Mouse (Mus musculus) megakaryocyte-erythroid progenitor cell, adult 5-6 weeks (primary cell): Measurements from ENCODE around the gene Fpr2. TPM values are rescaled to one million over a fixed set of nuclear protein-coding genes. Genes with fewer than 3 reads are reported as not detected.
A peak's percentile ranks its signal among the peaks of the same experiment; 100 is the strongest.
"Not testable (repeated sequence)": the region's sequence is repeated elsewhere in the genome, so short reads cannot be mapped to it uniquely, and the experiment has no call there.

Source experiments
- ATAC-seq: replicated peaks from 2 replicates; pipeline ENCODE4 v1.8.0; 2016; ENCODE audit warnings: mild to moderate bottlenecking, inconsistent platforms; ENCODE audit not compliant: severe bottlenecking, poor library complexity, low FRiP score, low TSS enrichment
- total RNA-seq, 2 experiments: library from RNA; stranded (forward) in 1 of 2; stranded (reverse) in 1 of 2; fragments of 200-1000, 215-1000 nt in 1 of 2; fragments of >200 nt in 1 of 2; fragmentation: Nextera tagmentation in 1 of 2; gene quantifications; 2 replicates each; pipeline ENCODE4 v1.2.3; 2014 to 2017

The Fpr2 gene
- total RNA-seq (2014; fragmentation: Nextera tagmentation) = not detected in 2 replicates
- total RNA-seq (2017) = 0.56 and 1.4 TPM in 2 replicates

DNA sequence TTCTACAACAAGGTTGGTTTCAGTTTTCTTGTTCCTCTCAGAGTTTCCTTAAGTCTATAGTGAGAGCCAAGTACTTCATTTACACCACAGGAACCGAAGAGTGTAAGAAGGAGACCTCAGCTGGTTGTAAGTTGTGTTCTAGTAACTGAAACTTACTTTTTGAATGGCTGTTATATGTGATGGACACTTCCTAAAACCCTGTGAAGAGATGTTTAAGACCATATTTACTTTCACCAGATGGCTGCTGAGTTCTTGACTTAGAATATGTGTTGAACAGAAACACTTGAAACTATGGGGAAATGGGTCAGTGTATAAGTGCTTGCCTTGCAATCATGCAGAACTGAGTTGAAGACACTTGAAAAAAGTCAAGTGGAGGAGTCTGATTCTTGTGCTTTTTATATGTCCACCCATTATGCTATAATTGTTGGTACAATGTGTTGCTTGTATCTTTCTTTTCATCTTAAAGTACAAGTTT, at the start of gene Fpr2, which contains the start of gene Fpr3:
Gene Fpr2, plus strand, starts transcription at position 51 of the 475 bp plus-strand sequence.
Gene Fpr3, plus strand, starts transcription at position 79 of the 475 bp plus-strand sequence.
- no peak for ATAC-seq

DNA sequence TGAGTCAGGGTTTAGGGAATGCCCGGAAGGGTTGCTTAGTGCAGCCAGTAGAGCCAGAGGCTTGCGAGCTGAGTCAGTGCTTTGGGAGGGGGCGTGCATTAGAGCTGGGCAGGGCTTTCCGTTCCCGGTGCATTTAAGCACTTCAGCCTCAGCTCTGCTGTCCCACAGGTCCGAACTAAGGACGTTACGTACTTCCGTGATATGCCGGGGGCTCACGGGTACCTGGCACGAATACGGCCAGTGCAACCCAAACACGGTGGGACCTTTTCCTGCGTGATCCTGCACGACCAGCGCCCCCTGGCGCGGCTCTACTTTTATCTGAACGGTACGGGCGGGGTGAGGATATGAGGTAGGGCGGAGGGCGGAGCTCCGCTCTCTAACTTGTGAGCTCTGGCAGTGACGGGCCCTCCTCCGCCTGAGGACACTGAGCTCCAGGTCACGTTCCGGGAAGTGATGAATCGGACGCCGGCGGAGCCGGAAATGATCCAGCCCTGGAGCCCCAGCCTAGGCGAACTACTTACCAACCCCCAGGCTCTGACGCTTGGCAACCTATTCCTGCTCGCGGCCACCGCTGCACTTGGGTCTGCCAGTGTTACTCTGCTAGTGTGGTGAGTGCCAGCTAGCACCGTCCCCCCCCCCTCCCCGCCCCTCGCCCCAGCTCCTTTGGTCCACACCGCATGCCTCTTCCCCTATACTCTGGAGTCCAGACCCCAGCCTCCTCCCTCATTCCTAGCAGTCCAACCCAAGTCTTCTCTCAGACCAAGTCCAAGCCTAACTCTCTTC, 49.5 kb upstream of the Fpr2 start:
- ATAC-seq = peak; percentile 99

DNA sequence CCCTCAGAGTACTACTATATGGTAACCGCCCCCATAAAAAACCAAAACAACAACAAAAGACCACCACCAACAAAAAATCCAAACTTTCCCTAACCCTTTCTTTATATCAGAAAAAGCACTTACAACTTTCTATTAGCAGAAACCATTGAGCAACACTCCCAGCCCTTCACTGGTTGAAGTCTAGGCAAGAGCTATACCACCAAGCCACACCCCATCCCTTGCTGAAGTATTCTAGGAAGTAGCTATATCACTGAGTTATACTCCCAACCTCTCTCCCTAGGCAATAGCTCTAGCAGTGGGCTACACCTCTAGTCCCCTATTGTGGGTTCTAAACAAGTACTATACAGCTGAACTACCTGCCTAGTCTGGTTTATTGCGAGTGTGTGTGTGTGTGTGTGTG, 48.3 kb upstream of the Fpr2 start:
- no peak for ATAC-seq

DNA sequence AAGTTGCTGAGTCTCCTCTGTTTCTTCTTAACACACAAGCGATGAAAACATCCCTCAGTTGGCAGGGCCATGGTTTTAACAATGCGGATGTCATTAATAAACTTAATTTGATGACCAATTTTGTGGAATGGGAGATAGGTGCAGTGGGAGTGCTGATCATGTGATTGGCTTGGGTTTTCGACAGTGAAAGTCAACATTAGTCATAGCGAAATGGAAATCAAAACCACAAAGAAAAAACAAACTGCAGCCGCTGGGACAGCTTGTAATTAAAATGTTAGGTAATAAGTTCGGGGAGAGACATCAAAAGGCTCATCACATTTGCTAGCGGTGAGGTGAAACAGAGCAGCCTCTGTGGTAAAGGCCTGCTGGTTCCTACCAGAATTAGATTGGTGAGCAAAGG, 46.8 kb upstream of the Fpr2 start:
- no peak for ATAC-seq

DNA sequence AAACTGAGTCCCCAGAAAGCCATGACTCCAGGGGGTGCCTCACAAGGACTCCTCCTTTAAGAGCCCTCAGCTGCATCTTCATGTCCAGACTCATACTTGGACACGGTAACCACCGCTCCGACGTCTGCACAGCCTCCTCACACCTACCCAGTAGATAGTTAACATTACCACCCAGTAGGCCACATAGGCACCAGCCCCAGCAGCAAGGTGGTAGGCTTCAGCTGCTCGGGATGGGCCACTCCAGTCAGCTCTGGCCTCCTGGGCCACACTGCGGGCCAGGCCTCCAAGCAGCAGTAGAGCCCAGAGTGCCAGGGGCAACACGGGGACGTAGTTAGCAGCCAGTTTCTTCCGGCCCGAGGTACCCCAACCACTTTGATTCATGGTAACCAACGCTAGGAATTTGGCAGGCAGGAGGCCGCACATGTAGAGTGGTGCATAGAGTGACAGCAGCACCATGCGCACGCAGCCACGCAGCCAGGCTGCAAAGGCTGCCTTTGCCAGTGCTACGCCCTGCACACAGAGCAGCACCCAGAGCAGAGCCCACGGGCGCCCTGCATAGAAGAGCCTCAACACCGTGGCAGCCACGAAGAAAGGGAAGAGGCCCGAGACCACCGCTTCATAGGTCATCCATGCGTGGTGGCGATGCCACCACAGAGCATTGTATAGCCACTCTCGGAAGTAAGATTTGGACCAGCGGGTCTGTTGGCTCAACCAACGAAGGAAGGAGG, 43.9 kb upstream of the Fpr2 start:
- no peak for ATAC-seq

DNA sequence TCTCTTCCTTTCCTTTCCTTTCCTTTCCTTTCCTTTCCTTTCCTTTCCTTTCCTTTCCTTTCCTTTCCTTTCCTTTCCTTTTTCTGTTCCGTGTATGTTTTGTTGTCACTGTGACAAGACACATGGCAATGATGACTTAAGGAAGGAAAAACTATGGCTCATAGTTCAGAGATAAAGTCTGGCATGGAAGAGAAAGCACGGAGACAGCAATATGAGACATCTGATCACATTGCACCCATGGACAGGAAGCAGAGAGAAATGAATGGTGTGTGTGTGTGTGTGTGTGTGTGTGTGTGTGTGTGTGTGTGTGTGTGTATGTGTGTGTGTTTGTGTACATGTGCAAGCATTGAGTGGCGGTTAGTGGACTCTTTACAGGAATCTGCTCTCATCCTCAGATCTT, 43.0 kb upstream of the Fpr2 start:
- not testable (repeated sequence) for ATAC-seq

DNA sequence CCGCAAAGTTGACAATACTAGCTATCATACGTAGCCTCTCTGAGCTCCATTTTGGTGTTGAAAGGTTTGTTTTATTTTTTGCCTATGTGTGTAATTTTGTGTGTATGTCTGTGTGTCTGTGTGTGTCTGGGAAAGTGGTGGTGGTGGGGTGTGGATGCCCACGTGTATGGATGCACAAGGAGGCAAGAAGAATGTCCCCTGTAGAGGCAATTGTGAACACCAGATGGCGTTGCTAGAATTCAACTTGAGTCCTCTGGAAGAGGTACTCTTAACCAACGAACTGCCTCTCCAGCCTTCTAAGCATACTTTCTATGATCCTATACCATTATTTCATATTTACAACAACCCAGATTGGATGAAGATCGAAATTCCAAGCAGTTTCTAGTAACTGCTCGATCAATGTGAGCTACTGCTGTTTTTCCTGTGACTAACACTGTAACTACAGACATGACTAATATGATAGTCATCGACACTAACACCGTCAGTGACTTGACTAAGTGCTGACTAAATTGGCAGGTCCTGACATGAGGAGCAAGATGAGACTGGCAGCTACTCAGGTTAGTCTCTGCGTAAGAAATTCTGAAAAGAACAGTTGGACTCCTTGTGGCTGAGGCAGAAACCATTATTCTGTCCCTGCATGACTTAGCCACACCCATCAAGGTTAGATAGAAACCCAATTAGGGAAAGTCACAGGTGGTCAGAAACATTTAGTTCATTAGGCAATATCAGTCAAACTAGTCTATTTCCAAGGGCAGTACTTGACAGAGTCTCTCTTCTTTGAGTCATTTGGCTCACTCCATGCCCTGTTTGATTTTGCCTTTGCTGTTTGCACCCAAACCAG, 42.2 kb upstream of the Fpr2 start:
- ATAC-seq = peak; percentile 67

DNA sequence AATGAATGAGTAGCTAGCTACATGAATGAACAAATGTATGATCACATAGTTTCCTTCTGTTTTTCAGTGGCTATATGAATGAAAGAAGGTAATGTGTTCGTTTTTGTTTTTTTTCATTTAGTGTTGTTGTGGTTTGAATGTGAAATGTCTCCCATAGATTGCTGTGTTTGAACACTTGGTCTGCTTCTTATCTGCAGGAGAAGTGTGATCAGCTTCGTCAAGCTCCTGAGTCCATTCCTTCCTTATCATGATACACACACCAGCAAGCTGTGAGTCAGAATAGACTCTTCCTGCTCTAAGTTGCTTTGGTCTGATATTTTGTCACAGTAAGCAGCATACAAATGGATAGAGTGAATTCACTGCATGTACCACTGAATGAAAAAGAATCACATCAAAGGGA, 38.6 kb upstream of the Fpr2 start:
- ATAC-seq = peak; percentile 95

DNA sequence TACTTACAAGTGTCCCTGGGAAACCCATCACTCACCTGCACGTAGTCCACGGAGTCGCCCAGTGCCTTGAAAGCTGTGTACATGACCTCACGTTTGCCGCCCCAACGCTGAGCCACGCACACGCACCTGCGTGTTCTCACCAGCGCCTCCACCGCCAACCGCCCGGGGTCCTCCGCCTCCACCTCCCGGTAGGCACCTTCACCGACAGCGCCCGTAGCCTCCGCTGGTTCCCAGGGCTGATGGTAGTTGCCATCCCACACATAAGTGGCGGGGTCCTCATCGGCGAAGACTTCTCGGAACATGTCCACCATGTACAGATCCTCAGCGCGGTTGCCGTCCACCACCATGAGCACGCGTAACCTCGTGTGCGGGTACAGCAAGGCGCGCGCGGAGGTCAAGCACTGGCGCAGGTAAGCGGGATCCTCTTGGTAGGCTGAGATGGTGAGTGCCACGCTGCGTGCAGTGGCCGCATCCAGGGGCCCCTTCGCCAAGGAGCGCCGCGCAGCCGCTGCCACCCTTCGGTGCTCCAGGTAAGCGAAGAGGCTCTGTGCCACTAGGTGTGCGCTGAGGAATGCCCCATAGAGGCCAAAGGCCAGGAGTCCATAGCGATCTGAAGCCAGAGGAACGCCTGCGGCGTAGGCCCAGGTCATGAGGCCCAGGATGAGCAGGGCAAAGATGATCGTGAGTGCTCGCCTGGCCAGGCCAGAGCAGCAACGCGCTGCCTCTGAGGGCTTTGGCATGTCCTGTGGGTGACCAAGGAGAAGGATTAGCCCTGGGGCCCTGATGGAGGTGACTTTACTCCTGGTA, 37.5 kb upstream of the Fpr2 start:
- ATAC-seq = no peak

DNA sequence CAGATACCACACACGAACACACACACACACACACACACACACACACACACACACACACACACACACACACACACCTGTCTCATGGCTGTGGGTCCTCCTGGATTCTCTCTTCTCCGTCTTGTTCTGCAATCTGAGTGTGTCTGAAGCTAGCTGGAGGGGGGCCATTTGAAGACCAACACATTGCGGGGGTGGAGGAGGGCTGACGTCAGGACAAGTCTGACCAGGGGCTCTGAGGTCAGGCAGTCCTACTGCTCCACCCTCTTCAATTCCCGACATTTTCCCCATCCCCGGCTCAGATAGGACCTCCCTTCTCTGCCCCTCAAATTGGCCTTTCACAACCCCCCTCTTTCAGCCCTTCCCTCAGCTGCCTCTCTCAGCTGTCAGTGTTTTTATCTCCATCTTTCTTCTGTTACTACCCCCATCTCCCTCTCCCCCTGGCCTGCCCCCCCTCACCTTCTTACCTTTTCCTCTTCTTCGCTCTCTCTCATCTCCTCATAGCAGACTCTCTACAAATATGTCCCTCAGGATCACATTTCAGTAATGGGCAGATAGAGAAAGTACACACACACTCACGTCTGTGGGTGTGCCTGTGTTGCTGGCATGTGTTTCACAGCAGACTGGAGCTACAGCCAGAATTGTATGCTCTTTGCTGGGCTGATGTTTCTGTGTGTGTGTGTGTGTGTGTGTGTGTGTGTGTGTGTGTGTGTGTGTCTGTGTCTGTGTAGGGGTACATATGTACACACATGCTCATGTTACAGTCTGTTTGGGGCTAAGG, 32.4 kb upstream of the Fpr2 start, which contains the start of gene Has1:
Gene Has1, minus strand, starts transcription at position 142 of the 775 bp plus-strand sequence.
- no peak for ATAC-seq

DNA sequence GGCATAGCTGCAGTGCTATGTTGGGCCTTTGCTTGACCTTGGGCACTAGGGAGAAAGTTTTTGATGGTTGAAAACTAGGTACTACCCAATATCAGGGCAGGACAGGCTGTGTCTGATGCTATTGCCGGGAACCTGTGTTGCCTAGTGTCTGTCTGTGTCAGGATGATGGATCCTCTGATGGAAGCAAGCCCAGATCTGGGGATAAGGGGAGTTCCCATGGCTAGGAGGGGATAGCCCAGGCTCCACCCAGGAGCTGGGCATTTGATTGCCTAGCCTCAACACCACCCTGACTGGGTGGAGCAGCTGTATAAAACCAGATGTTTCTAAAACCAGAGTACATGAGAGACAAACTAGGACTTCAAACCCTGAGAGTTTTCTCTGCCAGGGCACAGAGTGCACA, 31.0 kb upstream of the Fpr2 start:
- ATAC-seq = peak; percentile 26; the same call in 1 of the 2 replicates

DNA sequence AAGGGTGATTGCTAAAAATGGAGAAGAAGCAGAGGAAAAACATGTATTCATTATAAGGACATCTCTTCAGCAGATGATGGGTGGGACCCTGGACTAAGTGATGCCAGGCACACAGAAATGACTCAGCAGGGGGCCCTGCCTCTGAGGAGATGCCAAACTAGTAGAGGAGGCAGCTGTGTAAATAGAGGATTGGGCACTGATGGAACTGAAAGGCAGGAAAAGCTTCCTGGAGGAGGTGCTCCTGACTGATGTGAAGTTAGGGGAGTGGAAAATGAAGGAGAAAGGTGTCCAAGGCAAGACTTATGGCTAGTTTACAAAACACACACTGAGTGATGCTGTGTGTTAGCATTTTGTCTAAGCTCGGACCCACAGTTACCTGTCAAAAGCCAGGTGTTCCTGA, 30.2 kb upstream of the Fpr2 start:
- ATAC-seq = no peak

DNA sequence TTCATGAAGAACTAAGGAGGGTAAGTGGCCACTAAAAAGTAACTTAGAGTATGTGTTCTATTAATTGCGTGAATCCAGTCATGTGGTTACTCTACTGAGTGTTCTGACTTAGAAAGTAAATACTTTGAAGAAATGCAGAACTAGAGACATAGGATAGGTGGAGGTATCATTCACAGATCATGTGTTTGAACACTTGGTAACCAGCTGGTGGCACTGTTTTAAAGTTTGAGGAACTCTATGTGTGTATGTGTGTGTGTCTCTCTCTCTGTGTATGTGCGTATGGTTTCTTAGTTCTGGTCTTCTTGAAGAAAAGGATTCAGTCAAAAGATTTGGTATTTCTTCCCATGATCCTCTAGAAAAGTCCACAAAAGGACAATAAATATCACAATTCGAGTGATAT, 27.5 kb upstream of the Fpr2 start:
- peak; percentile 65; the same call in 1 of the 2 replicates for ATAC-seq

DNA sequence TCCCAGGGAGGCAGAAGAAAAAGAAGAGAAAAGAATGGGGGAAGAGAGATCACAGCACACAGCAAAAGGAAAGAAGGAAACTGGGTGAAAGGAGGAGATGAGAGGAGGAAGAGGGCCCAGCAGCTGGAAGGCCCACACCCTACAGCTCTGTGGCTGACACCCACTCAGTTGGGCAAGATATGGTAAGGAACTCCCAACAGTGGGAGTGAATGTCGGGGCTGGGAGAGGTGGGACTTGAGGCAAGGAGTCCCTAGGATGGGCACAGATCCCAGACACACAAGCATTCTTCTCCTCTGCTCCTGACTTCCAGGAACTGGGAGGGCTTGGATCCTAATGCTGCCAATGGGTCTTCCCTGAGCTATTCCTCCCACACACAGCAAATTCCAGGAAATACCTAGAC, 25.3 kb upstream of the Fpr2 start:
- ATAC-seq = no peak

DNA sequence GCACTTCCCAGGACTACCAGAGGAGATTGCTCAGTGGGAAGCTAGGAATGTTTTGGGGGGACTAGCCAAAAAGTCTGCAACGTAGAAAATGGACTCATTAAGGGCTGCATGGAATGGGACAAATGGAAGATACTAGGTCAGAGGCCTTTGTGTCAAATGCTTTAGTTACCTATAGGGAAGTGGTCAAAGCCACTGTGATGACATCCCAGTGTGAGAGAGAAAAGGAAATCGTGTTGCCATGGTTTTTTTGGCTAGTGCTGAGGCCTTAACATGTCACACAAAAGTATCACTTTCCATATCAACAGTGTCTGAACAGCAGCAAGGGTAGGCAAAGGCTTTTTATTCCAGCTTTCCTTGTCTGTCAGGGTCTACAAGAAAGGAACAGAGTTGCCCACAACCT, 22.5 kb upstream of the Fpr2 start:
- ATAC-seq = no peak

DNA sequence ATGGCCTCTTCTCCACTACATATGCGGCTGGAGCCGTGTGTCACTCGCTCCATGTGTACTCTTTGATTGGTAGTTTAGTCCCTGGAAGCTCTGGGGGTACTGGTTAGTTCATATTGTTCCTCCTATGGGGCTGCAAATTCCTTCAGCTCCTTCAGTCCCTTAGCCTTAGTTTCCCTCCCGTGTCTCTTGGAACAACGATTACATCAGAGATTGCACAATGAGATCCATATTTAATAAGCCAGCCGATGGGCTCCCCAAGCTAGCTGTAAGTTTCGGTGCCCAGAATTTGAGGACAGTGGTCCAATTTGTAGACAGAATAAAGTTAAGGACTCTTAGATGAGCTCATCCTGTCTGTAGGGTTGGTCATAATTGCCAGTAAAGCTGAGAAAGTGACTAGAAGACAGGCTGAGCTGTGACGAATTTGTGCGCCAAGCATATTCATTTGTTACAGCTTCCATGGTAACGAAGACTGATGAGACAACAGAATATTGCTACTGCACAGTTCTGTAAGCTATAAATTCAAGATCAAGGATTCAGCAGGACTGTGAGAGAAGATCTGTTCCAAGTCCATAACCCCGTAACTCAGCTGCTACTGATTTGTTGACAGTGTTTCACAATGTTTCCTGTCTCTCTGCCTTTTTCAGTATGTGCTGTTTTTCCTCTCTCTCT, 20.7 kb upstream of the Fpr2 start:
- no peak for ATAC-seq

DNA sequence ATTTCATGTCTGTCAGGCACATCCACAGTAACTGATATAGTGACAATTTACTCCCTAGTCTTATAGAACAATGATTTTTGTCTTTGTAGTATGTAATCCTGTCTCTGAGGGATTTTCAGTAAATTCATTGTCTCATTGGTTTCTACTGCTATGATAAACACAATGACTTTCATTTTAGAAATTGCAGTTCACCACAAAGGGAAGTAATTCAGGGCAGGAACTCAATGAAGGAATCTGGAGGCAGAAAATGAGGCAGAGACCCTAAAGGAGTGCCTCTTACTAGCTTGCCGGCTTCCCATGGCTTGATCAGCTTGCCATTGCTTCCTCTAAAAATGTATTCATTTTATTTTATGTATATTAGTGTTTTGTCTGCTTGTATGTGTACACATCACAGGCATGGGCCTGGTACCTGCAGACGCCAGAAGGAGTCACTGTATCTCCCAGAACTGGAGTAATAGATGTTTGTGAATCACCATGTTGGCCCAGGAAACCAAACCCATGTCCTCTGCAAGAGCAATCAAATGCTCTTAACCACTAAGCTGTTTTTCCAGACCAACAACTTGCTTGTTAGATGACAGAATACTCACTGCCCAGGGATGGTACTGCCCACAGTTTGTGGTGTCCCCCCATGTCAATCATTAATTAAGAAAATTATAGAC, 16.6 kb upstream of the Fpr2 start:
- ATAC-seq = no peak
